Mouse (Mus musculus): Measurements from ENCODE around the gene Ceacam3. TPM values are rescaled to one million over a fixed set of nuclear protein-coding genes. Genes with fewer than 3 reads are reported as not detected.

The Ceacam3 gene
- total and polyA plus RNA-seq, 3 experiments = not detected

- in situ Hi-C loops (cut with MboI; ENCODE audit: low pct_ligation_motif_present, low pct_unique_long_range_greater_than_20kb, low sequenced_read_pairs) = loop anchor here (10.0 kb wide), 1 partner anchor 1106 kb away; no protein-coding TSS in a partner anchor
- Histone ChIP-seq H3K4me1 (ENCODE audit: control insufficient read depth in 1 of 2, insufficient read depth in 2 of 2) (peaks cover 3 to 14% of the 10 kb centered on the region in 2 experiments), H3K4me3 (replicated peaks in 1 of 3; ENCODE audit: low read depth in 2 of 3, low read length in 2 of 3, poor library complexity in 1 of 3) (no peak overlapping the region), H3K79me2 (replicated peaks; ENCODE audit: control insufficient read depth, extremely low read depth, insufficient read depth, poor library complexity, severe bottlenecking) (no peaks in the 10 kb centered on the region), H3K36me3 (replicated peaks in 1 of 2; ENCODE audit: control insufficient read depth in 1 of 2, insufficient read depth in 1 of 2, low read length in 1 of 2) (no peaks in the 10 kb centered on the region), H3K27ac (ENCODE audit: insufficient read depth, low read depth) (no peak overlapping the region), H3K9me3 (replicated peaks; ENCODE audit: low read length) (no peaks in the 10 kb centered on the region), H3K27me3 (replicated peaks) (peaks cover 82% of the 10 kb centered on the region), H3K4me2 (ENCODE audit: insufficient read depth, low read depth, poor library complexity, severe bottlenecking) (no peak overlapping the region), H3K9ac (ENCODE audit: insufficient read depth, low read depth) (no peak overlapping the region)
- DNase-seq (ENCODE audit: extremely low read depth) = no peak
- TF ChIP-seq NRF1 (IDR thresholded peaks at IDR 0.05; ENCODE audit: low read depth, low read length) = no peak
- TF ChIP-seq ZC3H11A (IDR thresholded peaks at IDR 0.05; ENCODE audit: low read depth, low read length) = no peak
- TF ChIP-seq TBP (conservative IDR thresholded peaks at IDR 0.05; ENCODE audit: low read depth, low read length) = no peak
- no peak for TF ChIP-seq SMC3 (IDR thresholded peaks at IDR 0.05; ENCODE audit: low read depth, low read length)
- TF ChIP-seq SIN3A (IDR thresholded peaks at IDR 0.05; ENCODE audit: low read length) = no peak
- TF ChIP-seq ZNF384 (IDR thresholded peaks at IDR 0.05; ENCODE audit: low read depth, low read length) = no peak
- TF ChIP-seq HCFC1 (IDR thresholded peaks at IDR 0.05; ENCODE audit: low read depth, low read length) = no peak
- TF ChIP-seq NELFE (IDR thresholded peaks at IDR 0.05; ENCODE audit: low read depth, low read length) = no peak
- no peak for TF ChIP-seq CHD2 (IDR thresholded peaks at IDR 0.05; ENCODE audit: low read length)
- TF ChIP-seq TCF12 (IDR thresholded peaks at IDR 0.05; ENCODE audit: low read depth, low read length) = no peak
- no peak for TF ChIP-seq E2F4 (IDR thresholded peaks at IDR 0.05; ENCODE audit: insufficient replicate concordance, low read depth, low read length)
- TF ChIP-seq IRF4 (IDR thresholded peaks at IDR 0.05; ENCODE audit: low read depth, low read length) = no peak
- no peak for TF ChIP-seq MAFK (IDR thresholded peaks at IDR 0.05; ENCODE audit: insufficient replicate concordance, low read length)
- no peak for TF ChIP-seq MXI1 (IDR thresholded peaks at IDR 0.05; ENCODE audit: low read depth, low read length)
- no peak for TF ChIP-seq USF1 (IDR thresholded peaks at IDR 0.05; ENCODE audit: low read depth, low read length)
- no peak for TF ChIP-seq USF2 (conservative IDR thresholded peaks at IDR 0.05; ENCODE audit: low read depth, low read length)
- no peak for TF ChIP-seq POLR2A (IDR thresholded peaks at IDR 0.05; ENCODE audit: low read depth, low read length)
- TF ChIP-seq ZMIZ1 (IDR thresholded peaks at IDR 0.05; ENCODE audit: low read depth, low read length) = no peak
- dilution Hi-C loops (cut with MboI; ENCODE audit: extremely low pct_ligation_motif_present, extremely low pct_unique_long_range_greater_than_20kb, low sequenced_read_pairs) = no loop called here
Measured at GRCm38 (mm10) chr7:17159011-17159410, 8.9 kb downstream of the Ceacam3 start.

GRCm38 (mm10) chr7:17171827-17172226, 21.7 kb downstream of the Ceacam3 start:
- Histone ChIP-seq H3K9me3 (replicated peaks; ENCODE audit: low read length) (no peaks in the 10 kb centered on the region), H3K79me2 (replicated peaks; ENCODE audit: control insufficient read depth, extremely low read depth, insufficient read depth, poor library complexity, severe bottlenecking) (no peaks in the 10 kb centered on the region), H3K4me1 (ENCODE audit: control insufficient read depth in 1 of 2, insufficient read depth in 2 of 2) (no peaks in the 10 kb centered on the region), H3K4me3 (replicated peaks in 1 of 3; ENCODE audit: low read depth in 2 of 3, low read length in 2 of 3, poor library complexity in 1 of 3) (no peak overlapping the region), H3K36me3 (replicated peaks in 1 of 2; ENCODE audit: control insufficient read depth in 1 of 2, insufficient read depth in 1 of 2, low read length in 1 of 2) (no peaks in the 10 kb centered on the region), H3K9ac (ENCODE audit: insufficient read depth, low read depth) (no peak overlapping the region), H3K27me3 (replicated peaks) (peaks cover 64% of the 10 kb centered on the region), H3K27ac (ENCODE audit: insufficient read depth, low read depth) (no peak overlapping the region), H3K4me2 (ENCODE audit: insufficient read depth, low read depth, poor library complexity, severe bottlenecking) (no peak overlapping the region)
- no peak for DNase-seq (ENCODE audit: extremely low read depth)
- in situ Hi-C loops (cut with MboI; ENCODE audit: low pct_ligation_motif_present, low pct_unique_long_range_greater_than_20kb, low sequenced_read_pairs) = no loop called here
- dilution Hi-C loops (cut with MboI; ENCODE audit: extremely low pct_ligation_motif_present, extremely low pct_unique_long_range_greater_than_20kb, low sequenced_read_pairs) = no loop called here
- no peak for TF ChIP-seq MAFK (IDR thresholded peaks at IDR 0.05; ENCODE audit: insufficient replicate concordance, low read length)

All from CH12.LX (cell line).